Mouse (Mus musculus) lung, adult 2 months (tissue): ENCODE measurements at regions not wholly inside any gene's neighbourhood (a gene's known extent, or its start where the extent isn't known, plus 50 kb on each side); places are given as distances from the start of the nearest gene placed in this dataset.
A peak's percentile ranks its signal among the peaks of the same experiment; 100 is the strongest.
"Not testable (repeated sequence)": the region's sequence is repeated elsewhere in the genome, so short reads cannot be mapped to it uniquely, and the experiment has no call there.

Source experiments
- DNase-seq: peaks from one replicate; pipeline ENCODE4 v3.0.0; 2022
- H3K4me1 ChIP-seq: fragments of 200-500 bp; 2 replicates; pipeline ENCODE4 v1.6.1; 2011; ENCODE audit warnings: low read length; ENCODE audit not compliant: control insufficient read depth, insufficient read depth
- H3K4me3 ChIP-seq: fragments of 200-500 bp; replicated peaks from 2 replicates; pipeline ENCODE3; 2011; ENCODE audit warnings: low read depth, mild to moderate bottlenecking, control low read depth, low read length; ENCODE audit errors: extremely low read depth
- CTCF ChIP-seq: fragments of 200-500 bp; IDR thresholded peaks from 2 replicates; pipeline ENCODE4 v1.5.1; 2011; ENCODE audit warnings: mild to moderate bottlenecking, low read length, control low read depth; ENCODE audit not compliant: insufficient read depth
- POLR2A ChIP-seq: fragments of 200-500 bp; IDR thresholded peaks from 2 replicates; pipeline ENCODE4 v1.6.1; 2011; ENCODE audit warnings: low read depth, mild to moderate bottlenecking, control low read depth, low read length, borderline replicate concordance; ENCODE audit errors: extremely low read depth
- WGBS: fragments of 180-500 bp; shearing (Covaris S2); methylation state at CpG from one replicate; pipeline ENCODE4 v1.1.7; 2018; 5-methylcytosine and 5-hydroxymethylcytosine counted together

DNA sequence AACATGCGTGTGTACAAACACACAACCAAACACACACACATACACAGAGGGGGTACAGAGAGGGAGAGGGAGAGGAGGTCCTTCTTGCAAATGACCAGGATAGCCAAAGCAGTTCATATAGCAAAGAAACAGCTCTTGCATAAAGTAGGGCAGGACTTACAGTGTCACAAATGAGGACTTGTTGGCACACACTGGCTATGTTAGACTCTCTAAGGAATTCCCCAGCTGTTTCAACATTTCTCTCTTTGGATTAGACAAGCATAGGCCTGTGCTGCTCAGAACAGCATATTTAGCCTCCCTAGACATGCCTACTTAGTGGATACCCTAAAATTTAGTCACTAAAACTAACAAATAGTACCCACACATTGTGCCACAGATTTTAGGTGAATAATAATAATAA, 347.1 kb upstream of the Tbl1xr1 start:
- no peak overlapping the region for H3K4me3 ChIP-seq
- TF ChIP-seq POLR2A (no peak), CTCF (no peak)
- no peak for DNase-seq
- H3K4me1 ChIP-seq: no peaks in the 10 kb centered on the region
- 89% methylated on average over 1 of the region's 1 CpGs for WGBS

DNA sequence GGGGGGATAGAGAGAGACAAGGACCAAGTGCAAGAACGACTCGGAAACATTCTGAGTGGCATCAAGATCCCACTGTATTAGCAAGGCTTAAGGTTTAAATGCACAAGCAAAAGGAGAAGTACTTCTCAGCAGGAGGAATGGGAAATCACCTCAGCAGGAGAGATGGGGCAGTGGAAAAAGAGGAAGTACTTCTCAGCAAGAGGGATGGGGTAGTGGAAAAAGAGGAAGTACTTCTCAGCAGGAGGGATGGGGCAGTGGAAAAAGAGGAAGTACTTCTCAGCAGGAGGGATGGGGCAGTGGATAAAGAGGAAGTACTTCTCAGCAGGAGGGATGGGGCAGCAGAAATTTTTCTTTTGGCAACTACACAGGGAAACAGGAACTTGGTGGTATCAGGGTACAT, 340.8 kb upstream of the Tbl1xr1 start:
- WGBS: 98% methylated on average over 2 of the region's 2 CpGs
- H3K4me1 ChIP-seq, H3K4me3 ChIP-seq, DNase-seq: not testable (repeated sequence)

DNA sequence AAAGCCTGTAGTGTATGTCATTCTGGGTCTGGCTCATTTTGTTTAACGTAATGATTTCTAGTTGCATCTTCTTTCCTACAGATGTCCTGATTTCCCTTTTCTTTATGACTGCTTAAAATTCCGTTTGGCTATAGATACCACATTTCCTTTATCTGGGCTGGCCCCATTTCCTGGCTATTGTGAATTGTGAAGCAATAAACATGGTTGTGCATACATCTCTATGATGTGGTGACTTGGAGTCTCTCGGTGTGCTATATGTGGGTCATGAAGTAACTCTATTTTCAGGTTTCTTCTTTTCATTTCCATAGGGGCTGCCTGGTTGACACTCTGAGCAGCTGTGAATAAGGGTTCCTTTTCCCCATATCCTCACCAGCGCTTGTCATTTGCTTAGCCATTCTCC, 336.7 kb upstream of the Tbl1xr1 start:
- WGBS: 50% methylated on average over 4 of the region's 4 CpGs
- no peak for DNase-seq
- H3K4me3 ChIP-seq: no peak overlapping the region
- no peaks in the 10 kb centered on the region for H3K4me1 ChIP-seq
- TF ChIP-seq CTCF: no peak
- no peak for TF ChIP-seq POLR2A

DNA sequence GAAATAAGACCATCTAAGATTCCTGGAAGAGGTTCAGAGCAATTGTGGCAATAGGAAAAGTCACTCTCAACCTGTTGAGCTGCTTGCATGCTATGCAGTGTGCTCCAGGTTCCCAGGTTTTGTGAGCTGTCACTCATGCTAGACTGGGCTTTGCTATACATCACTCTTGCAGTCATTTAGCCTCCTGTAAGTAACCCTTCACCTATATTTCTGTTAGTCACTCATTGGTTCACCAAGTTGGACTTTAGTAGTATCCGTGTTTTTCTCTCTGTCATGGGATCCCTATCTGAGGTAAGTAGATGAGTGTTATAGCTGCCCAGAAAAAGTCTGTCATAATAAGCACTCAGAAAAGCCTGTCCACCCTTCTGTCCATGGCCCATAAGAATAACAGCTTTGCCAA, 332.3 kb upstream of the Tbl1xr1 start:
- WGBS: 97% methylated on average over 1 of the region's 1 CpGs
- no peak overlapping the region for H3K4me3 ChIP-seq
- no peak for TF ChIP-seq POLR2A
- TF ChIP-seq CTCF: no peak
- DNase-seq: no peak
- H3K4me1 ChIP-seq: no peaks in the 10 kb centered on the region

DNA sequence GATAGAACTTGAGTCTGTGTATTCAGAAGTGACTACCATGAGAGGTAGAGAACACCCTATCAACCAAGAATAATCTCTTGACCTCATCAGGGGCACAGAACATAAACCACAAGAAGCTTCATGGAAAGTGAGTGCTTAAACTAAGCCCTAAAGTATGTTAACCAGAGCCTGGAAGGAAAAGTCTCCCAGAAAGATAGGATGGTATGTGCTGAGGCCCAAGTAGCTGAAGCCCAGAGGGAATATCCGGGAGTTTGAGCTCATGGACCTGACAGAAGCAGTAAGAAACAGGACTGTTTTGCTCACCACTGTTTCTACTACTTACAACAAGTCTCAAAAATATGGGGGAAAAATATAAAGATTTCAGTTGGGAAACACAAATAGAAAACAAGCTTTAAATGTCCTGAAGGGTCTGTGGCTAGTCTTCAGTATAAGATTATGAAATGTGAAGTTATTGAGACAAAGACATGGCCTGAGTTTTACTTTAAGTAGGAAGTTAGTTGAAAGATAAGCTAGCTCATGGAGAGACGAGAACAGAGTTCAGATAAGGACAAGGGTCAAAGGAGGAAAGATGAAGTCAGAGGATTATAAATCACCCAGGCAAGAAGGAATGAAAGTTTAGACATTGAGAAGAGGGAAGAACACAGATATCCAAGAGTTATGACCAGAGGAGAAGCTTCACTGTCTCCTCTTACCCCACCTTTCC, 315.8 kb upstream of the Tbl1xr1 start:
- Histone ChIP-seq H3K4me3 (no peak overlapping the region), H3K4me1 (peaks cover 3% of the 10 kb centered on the region; the same call in 1 of the 2 replicates)
- TF ChIP-seq CTCF (no peak), POLR2A (no peak)
- no peak for DNase-seq
- 54% methylated on average over 2 of the region's 2 CpGs for WGBS

DNA sequence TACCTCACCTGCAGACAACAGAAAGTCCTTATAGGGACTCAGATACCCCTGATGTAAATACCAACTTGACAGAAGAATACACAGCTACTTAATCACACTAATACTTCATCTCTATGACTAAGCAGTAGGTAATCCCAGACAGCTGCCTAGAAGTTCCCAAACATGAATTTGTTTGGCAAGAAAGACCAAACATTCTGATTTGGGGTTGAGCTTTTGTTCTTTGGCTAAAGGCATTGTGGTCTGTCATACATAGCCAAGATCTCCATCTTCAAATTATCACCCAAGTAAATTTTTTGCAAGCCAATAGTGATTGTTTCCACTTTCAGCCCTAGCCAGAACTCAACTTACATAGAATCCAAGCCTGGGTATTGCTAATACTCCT, 315.2 kb upstream of the Tbl1xr1 start:
- H3K4me3 ChIP-seq: no peak overlapping the region
- TF ChIP-seq POLR2A (no peak), CTCF (no peak)
- no peak for DNase-seq
- peaks cover 3% of the 10 kb centered on the region; the same call in 1 of the 2 replicates for H3K4me1 ChIP-seq

DNA sequence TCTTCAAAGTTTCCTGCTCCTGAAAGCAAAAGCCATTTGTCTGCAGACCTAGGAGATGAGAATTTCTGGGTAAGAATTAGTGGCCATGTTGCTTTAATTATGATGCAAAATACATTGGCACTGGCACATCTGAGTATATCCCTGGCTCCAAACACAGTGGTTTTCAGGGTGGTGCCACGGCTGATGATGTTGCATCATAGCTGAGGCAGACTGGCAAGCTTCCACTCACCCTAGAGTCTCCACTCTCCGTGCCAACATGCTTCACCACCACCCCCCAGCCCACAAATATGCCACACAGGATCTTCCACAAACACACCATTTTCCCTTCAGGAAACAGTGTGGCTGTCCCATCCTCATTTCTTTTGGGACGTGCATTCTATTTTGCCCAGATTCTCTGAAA, 314.5 kb upstream of the Tbl1xr1 start:
- 35% methylated on average over 3 of the region's 3 CpGs for WGBS
- Histone ChIP-seq H3K4me3 (no peak overlapping the region), H3K4me1 (peaks cover 3% of the 10 kb centered on the region; the same call in 1 of the 2 replicates)
- DNase-seq: peak; percentile 19
- TF ChIP-seq CTCF: no peak
- TF ChIP-seq POLR2A: no peak

DNA sequence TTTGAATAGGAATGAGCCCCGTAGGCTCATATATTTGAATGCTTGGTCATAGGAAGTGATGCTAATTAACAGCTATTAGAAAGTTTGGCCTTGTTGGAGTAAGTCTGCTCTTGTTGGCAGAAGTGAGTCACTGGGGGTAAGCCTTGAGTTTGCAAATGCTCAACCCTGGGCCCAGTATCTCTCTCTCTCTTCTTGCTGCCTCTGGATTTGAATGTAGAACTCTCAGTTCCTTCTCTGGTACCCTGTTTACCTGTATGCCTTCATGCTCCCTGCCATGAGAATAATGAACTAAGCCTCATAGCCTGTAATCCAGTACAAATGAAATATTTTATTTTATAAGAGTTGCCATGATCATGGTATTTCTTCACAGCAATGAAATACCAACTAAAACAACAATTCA, 308.4 kb upstream of the Tbl1xr1 start:
- no peak for DNase-seq
- H3K4me1 ChIP-seq: peaks cover 3% of the 10 kb centered on the region; the same call in 1 of the 2 replicates
- no peak for TF ChIP-seq POLR2A
- WGBS: 90% methylated on average over 1 of the region's 1 CpGs
- no peak overlapping the region for H3K4me3 ChIP-seq

DNA sequence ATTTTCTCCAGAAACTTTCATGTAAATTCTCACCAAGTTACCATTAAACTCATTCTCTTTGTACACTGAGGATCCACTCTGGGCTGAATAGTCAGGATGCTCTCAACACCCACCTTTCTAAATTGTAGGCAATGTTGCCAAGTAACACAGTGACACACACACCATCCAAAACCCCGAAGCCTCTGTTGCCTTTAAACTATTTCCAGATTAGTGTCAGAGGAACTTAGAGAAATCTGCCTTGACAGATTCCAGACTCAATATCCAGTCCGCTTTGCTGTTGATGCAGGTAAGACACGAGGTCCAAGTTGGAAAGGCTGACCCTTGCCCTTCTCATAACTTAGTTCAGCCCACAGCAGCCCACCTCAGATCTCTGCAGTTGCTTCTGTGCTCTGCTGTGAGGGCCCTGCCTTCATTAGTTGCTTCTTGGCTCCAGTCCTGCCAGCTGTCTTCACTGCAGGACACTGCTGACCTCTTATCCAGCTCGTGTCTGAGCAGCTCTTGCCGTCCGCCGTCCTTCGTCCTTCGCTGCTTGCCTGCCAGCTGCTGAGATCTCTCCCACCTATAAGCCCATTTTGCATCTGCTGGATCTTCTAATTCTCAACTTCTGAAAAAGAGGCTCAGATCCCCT, 306.4 kb upstream of the Tbl1xr1 start:
- Histone ChIP-seq H3K4me3 (no peak overlapping the region), H3K4me1 (peaks cover 3% of the 10 kb centered on the region; the same call in 1 of the 2 replicates)
- TF ChIP-seq POLR2A (no peak), CTCF (no peak)
- no peak for DNase-seq
- 67% methylated on average over 9 of the region's 9 CpGs for WGBS

DNA sequence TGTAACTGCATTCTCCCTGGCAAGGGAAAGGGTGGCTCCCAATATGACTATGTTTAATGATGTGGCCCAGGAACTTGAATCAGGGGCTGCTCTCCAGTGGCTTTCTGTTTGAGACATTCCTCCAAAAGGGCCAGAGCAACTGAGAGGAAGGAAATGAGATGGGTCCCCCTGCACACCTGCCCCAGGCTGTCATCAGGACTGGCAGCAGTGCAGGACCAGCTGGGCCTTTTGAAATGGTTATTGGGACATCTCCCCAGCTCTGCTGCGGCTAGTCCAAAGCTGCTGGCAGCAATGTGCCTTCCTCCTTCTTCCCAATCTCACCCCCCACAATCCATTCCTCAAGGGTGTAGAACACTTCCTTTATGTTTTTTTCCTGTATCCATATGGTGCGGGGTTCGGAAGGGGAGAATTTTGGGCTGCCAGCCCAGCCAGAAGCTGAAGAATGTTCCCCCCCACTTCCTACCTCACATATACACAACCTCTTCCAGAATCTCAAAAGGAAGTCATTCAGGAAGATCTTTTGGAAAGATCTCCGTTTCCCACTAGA, 304.6 kb upstream of the Tbl1xr1 start:
- H3K4me3 ChIP-seq: no peak overlapping the region
- DNase-seq: no peak
- 57% methylated on average over 4 of the region's 4 CpGs for WGBS
- TF ChIP-seq POLR2A (no peak), CTCF (no peak)
- peaks cover 3% of the 10 kb centered on the region; the same call in 1 of the 2 replicates for H3K4me1 ChIP-seq
